Mouse (Mus musculus) embryonic facial prominence, embryonic 15.5 days (tissue): ENCODE results near the gene Serpinf1. TPM values are rescaled to one million over a fixed set of nuclear protein-coding genes. Genes with fewer than 3 reads are reported as not detected.

ENCODE experiments used
- ATAC-seq: fragments of 200-750 bp; cut with Nextera tagmentation; 2 replicates; pipeline ENCODE4 v1.8.0; 2017; ENCODE audit warnings: low read depth, moderate TSS enrichment; ENCODE audit not compliant: insufficient number of reproducible peaks, low FRiP score, low TSS enrichment
- H3K27ac ChIP-seq: fragments of 300-500 bp; sonication (generic); replicated peaks from 2 replicates; pipeline ENCODE4 v1.5.1; 2015; ENCODE audit warnings: mild to moderate bottlenecking, inconsistent platforms
- H3K27me3 ChIP-seq: fragments of 300-500 bp; sonication (generic); 2 replicates; pipeline ENCODE4 v1.6.1; 2015; ENCODE audit warnings: inconsistent platforms
- H3K36me3 ChIP-seq: fragments of 300-500 bp; sonication (generic); 2 replicates; pipeline ENCODE4 v1.6.1; 2015; ENCODE audit warnings: mild to moderate bottlenecking, inconsistent platforms
- H3K4me1 ChIP-seq: fragments of 300-500 bp; sonication (generic); 2 replicates; pipeline ENCODE4 v1.6.1; 2015; ENCODE audit warnings: inconsistent platforms
- H3K4me2 ChIP-seq: fragments of 300-500 bp; sonication (generic); replicated peaks from 2 replicates; pipeline ENCODE4 v1.6.1; 2015; ENCODE audit warnings: mild to moderate bottlenecking, inconsistent platforms
- H3K4me3 ChIP-seq: fragments of 300-500 bp; sonication (generic); replicated peaks from 2 replicates; pipeline ENCODE4 v1.5.1; 2015; ENCODE audit warnings: mild to moderate bottlenecking, inconsistent platforms
- H3K9ac ChIP-seq: fragments of 300-500 bp; sonication (generic); 2 replicates; pipeline ENCODE4 v1.6.1; 2015; ENCODE audit warnings: inconsistent platforms
- H3K9me3 ChIP-seq: fragments of 300-500 bp; sonication (generic); replicated peaks from 2 replicates; pipeline ENCODE4 v1.6.1; 2016; ENCODE audit warnings: inconsistent platforms
- WGBS: fragments of 180-500 bp; shearing (Covaris S2); methylation state at CpG from one replicate; pipeline ENCODE4 v1.1.7; 2015; 5-methylcytosine and 5-hydroxymethylcytosine counted together
- polyA plus RNA-seq: library from polyadenylated mRNA; unstranded; fragments of >200 nt; fragmentation: Nextera tagmentation; extraction: Ambion mirVana; gene quantifications from 2 replicates; pipeline ENCODE4 v1.2.1, GENCODE M21; 2015

The Serpinf1 gene
- polyA plus RNA-seq, 1 experiment from 2014 or later, result 393 TPM

DNA sequence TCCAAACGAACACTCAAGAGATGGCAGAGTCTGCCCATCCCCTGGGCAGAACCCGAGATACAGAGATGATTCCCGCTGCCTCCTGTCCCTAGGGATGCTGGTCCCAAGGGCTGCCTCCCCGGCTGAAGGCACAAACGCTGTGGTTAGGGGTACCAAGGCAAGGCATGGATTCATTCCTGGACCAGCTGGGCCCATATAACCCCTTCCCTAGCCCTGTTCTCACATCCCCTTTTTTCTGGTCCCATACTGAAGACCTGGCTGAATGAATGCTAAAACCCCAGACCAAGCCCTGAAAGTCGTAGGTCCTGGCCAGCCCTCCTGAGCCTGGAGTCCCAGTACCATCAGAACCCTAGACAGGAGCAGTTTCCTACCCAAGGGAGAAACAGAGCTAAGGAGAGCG is 18.5 kb upstream of the Serpinf1 start:
- H3K9me3 ChIP-seq, result no peaks in the 10 kb centered on the region
- H3K36me3 ChIP-seq, result peaks cover 47% of the 10 kb centered on the region
- no peaks in the 10 kb centered on the region for H3K4me1 ChIP-seq
- no peak overlapping the region for H3K4me3 ChIP-seq
- no peak for ATAC-seq
- no peak overlapping the region for H3K4me2 ChIP-seq
- WGBS, result 85% methylated on average over 7 of the region's 7 CpGs
- H3K9ac ChIP-seq, result no peak overlapping the region
- H3K27ac ChIP-seq, result no peak overlapping the region
- no peaks in the 10 kb centered on the region for H3K27me3 ChIP-seq

DNA sequence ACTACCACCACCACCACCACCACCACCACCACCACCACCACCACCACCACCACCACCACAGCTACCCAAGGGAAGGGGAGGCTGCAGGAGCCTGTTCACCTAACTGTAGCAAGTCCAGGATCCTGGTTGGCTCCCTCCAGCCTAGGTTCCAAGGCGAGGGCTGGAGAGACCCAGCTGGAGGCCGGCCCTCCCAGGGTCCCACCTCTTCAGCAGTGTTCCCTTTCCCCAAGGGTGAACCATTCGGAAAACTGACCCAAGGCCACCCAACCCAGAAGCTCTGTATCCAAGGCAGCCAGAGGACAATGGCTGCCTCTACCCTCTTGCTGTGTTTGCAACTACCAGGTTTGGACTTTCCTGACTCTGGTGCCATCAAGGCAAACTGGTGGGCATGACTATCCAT is 17.4 kb upstream of the Serpinf1 start:
- no peak for ATAC-seq
- H3K27me3 ChIP-seq, result no peaks in the 10 kb centered on the region
- H3K4me1 ChIP-seq, result no peaks in the 10 kb centered on the region
- 90% methylated on average over 3 of the region's 3 CpGs for WGBS
- H3K9ac ChIP-seq, result no peak overlapping the region
- no peak overlapping the region for H3K4me3 ChIP-seq
- H3K9me3 ChIP-seq, result no peaks in the 10 kb centered on the region
- H3K4me2 ChIP-seq, result no peak overlapping the region
- H3K27ac ChIP-seq, result no peak overlapping the region
- peaks cover 36% of the 10 kb centered on the region; the same call in 1 of the 2 replicates for H3K36me3 ChIP-seq

GRCm38 (mm10) chr11:75439363-75439762 is 16.9 kb upstream of the Serpinf1 start, which contains the start of gene Serpinf2:
Gene Serpinf2 (minus strand): TSS chr11:75439591.
- H3K9me3 ChIP-seq, result no peaks in the 10 kb centered on the region
- H3K4me3 ChIP-seq, result no peak within 1 kb of the TSS
- H3K9ac ChIP-seq, result no peak within 1 kb of the TSS
- H3K27me3 ChIP-seq, result no peaks in the 10 kb centered on the region
- no peak within 1 kb of the TSS for H3K4me2 ChIP-seq
- H3K27ac ChIP-seq, result no peak within 1 kb of the TSS
- WGBS, result 88% methylated on average over 6 of the region's 6 CpGs
- no peak for ATAC-seq
- H3K36me3 ChIP-seq, result peaks cover 32% of the 10 kb centered on the region; the same call in 1 of the 2 replicates
- H3K4me1 ChIP-seq, result no peaks in the 10 kb centered on the region

DNA sequence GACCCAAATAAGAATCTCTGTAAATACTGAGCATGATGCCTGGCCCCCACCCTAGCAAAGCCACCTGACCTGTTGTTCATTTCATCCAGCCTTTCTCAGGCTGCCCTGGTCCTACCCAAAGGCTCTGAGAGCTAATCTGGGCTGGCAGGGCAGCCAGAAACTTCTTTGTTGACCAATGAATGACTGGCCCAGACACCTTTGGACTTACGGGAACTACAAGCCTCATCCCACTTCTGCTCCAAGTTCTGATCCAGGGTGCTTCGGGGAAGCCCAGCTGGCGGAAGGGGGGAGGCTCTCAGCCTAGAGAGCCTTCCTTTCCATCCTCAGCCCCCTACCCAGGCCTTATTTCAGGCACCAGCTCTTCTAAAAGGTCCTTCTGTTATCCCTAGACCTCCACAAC is 16.3 kb upstream of the Serpinf1 start:
- no peaks in the 10 kb centered on the region for H3K4me1 ChIP-seq
- peaks cover 26% of the 10 kb centered on the region; the same call in 1 of the 2 replicates for H3K36me3 ChIP-seq
- H3K4me2 ChIP-seq, result no peak overlapping the region
- 93% methylated on average over 3 of the region's 3 CpGs for WGBS
- H3K27me3 ChIP-seq, result no peaks in the 10 kb centered on the region
- no peak for ATAC-seq
- no peak overlapping the region for H3K27ac ChIP-seq
- no peak overlapping the region for H3K4me3 ChIP-seq
- H3K9me3 ChIP-seq, result no peaks in the 10 kb centered on the region; the same call in 1 of the 2 replicates
- H3K9ac ChIP-seq, result no peak overlapping the region

GRCm38 (mm10) chr11:75438194-75438593 is 15.7 kb upstream of the Serpinf1 start:
- Histone ChIP-seq H3K9me3 (no peaks in the 10 kb centered on the region; the same call in 1 of the 2 replicates), H3K9ac (no peak overlapping the region), H3K27me3 (no peaks in the 10 kb centered on the region), H3K4me3 (no peak overlapping the region), H3K36me3 (0 out of 2 replicates have a peak, but pooled peaks cover 20% of the 10 kb centered on the region), H3K4me2 (no peak overlapping the region), H3K27ac (no peak overlapping the region), H3K4me1 (no peaks in the 10 kb centered on the region)
- 82% methylated on average over 12 of the region's 13 CpGs for WGBS
- ATAC-seq, result no peak

DNA sequence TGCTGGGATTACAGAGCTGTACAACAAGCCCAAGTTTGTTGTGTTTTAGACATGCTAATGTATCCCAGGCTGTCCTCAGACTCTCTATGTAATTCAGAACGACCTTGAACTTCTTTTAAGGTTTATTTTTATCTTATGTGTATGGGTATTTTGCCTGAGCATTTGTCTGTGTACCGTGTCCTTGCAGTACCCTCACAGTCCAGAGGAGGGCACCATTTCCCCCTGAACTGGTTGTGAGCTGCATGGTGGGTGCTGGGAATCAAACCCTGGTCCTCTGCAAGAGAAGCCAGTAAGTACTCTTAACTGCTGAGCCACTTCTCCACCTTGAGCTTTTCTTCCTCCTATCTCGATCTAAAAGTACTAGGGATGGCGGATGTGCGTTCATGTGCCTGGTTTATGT is 11.6 kb upstream of the Serpinf1 start:
- Histone ChIP-seq H3K27me3 (no peaks in the 10 kb centered on the region), H3K4me1 (0 out of 2 replicates have a peak, but pooled peaks cover 5% of the 10 kb centered on the region), H3K4me2 (no peak overlapping the region), H3K27ac (no peak overlapping the region), H3K9ac (no peak overlapping the region), H3K9me3 (no peaks in the 10 kb centered on the region; the same call in 1 of the 2 replicates), H3K36me3 (no peaks in the 10 kb centered on the region), H3K4me3 (no peak overlapping the region)
- WGBS, result 88% methylated on average over 5 of the region's 5 CpGs
- no peak for ATAC-seq

DNA sequence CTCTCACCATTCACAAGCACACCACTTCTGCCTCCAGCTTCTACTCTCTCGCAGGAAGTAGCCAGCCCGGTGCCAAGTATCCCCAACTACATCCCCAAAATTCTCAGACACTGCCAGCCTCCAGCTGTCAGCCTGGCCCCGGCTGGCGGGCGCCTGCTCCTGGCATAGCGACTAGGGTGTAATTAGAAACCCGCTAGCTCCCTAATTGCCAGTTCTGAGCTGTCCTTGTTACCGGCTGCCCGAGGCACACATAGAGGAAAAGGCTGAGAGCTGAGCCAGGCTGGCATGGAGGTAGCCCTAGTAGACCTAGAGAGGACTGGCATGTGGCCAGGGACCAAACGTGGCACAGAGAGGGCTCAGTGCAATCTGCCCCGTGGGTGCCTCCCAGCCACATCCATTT is 8.8 kb upstream of the Serpinf1 start:
- ATAC-seq, result peak; percentile 76
- no peak overlapping the region for H3K4me3 ChIP-seq
- no peaks in the 10 kb centered on the region for H3K36me3 ChIP-seq
- no peaks in the 10 kb centered on the region; the same call in 1 of the 2 replicates for H3K9me3 ChIP-seq
- 0 out of 2 replicates have a peak, but pooled peaks cover 5% of the 10 kb centered on the region for H3K4me1 ChIP-seq
- no peak overlapping the region for H3K27ac ChIP-seq
- no peaks in the 10 kb centered on the region for H3K27me3 ChIP-seq
- H3K4me2 ChIP-seq, result no peak overlapping the region
- no peak overlapping the region for H3K9ac ChIP-seq
- WGBS, result 60% methylated on average over 11 of the region's 11 CpGs

DNA sequence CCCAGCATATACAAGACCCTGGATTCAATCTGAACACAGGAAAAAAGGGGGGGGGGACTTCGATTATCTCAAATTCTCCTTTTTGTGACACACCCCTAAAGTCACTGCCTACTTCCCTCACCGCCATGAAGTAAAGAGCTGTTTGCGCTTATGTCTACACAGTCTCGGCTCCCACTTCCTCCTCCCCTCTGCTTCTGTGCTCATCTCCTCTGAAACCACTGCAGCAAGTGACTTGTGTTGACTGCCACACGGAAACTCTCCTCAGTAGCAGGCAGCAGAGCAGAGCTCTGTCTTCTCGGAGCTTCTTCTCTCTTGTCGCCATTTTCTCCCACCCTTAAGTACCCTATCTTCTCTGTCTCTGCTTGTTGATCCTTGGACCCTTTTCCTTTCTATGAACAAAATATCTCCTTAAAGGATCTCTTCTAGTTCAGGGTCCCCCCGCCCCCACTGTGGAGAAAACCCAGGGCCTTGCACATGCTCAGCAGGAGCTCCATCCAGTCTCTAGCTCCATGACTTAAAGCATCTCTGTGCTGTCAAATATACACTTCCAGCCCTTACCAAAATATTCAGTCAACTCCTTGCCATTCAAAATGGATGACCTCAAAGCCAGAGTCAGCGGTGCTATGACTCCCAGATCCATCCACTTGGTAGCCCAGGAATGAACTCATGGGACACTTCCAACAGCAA is 6.7 kb upstream of the Serpinf1 start:
- no peak overlapping the region for H3K9ac ChIP-seq
- no peaks in the 10 kb centered on the region; the same call in 1 of the 2 replicates for H3K9me3 ChIP-seq
- H3K4me2 ChIP-seq, result no peak overlapping the region
- no peaks in the 10 kb centered on the region for H3K36me3 ChIP-seq
- WGBS, result 81% methylated on average over 9 of the region's 9 CpGs
- no peak overlapping the region for H3K4me3 ChIP-seq
- 0 out of 2 replicates have a peak, but pooled peaks cover 5% of the 10 kb centered on the region for H3K4me1 ChIP-seq
- no peaks in the 10 kb centered on the region for H3K27me3 ChIP-seq
- no peak for ATAC-seq
- no peak overlapping the region for H3K27ac ChIP-seq

GRCm38 (mm10) chr11:75424459-75424858 is 2.0 kb upstream of the Serpinf1 start:
- Histone ChIP-seq H3K4me3 (no peak overlapping the region), H3K9ac (no peak overlapping the region), H3K36me3 (no peaks in the 10 kb centered on the region), H3K27ac (no peak overlapping the region), H3K9me3 (no peaks in the 10 kb centered on the region), H3K27me3 (no peaks in the 10 kb centered on the region), H3K4me1 (peaks cover 26% of the 10 kb centered on the region), H3K4me2 (no peak overlapping the region)
- ATAC-seq, result no peak
- WGBS, result 92% methylated on average over 3 of the region's 3 CpGs

DNA sequence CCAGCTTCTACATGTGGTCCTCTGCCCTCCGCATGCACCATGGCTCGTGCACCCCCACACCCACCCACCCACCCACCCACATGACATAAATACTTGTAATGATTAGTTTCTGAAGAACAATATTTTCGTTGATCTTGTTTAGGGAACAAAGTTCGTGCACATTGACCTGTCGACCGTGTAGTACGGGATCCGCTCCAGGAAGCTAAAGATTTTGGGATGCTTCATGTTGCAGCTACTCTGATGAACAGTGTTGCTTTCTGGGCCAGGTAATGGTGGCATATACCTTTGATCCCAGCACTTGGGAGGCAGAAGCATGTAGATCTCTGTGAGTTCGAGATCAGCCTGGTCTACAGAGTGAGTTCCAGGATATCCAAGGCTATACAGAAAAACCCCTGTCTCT is 1.5 kb upstream of the Serpinf1 start:
- ATAC-seq, result no peak
- Histone ChIP-seq H3K9ac (no peak overlapping the region), H3K27me3 (no peaks in the 10 kb centered on the region), H3K36me3 (no peaks in the 10 kb centered on the region), H3K4me1 (peaks cover 26% of the 10 kb centered on the region), H3K4me2 (no peak overlapping the region), H3K4me3 (no peak overlapping the region), H3K9me3 (no peaks in the 10 kb centered on the region), H3K27ac (no peak overlapping the region)
- 91% methylated on average over 9 of the region's 9 CpGs for WGBS

- no peak overlapping the region for H3K9ac ChIP-seq
- no peaks in the 10 kb centered on the region for H3K27me3 ChIP-seq
- no peak for ATAC-seq
- no peak overlapping the region for H3K4me2 ChIP-seq
- H3K27ac ChIP-seq, result no peak overlapping the region
- H3K36me3 ChIP-seq, result no peaks in the 10 kb centered on the region
- H3K9me3 ChIP-seq, result no peaks in the 10 kb centered on the region
- WGBS, result 84% methylated on average over 3 of the region's 3 CpGs
- no peak overlapping the region for H3K4me3 ChIP-seq
- H3K4me1 ChIP-seq, result peaks cover 26% of the 10 kb centered on the region
These were observed 590 bp upstream of the Serpinf1 start for GRCm38 (mm10) chr11:75423091-75423490.
